In the genomic region with DNA sequence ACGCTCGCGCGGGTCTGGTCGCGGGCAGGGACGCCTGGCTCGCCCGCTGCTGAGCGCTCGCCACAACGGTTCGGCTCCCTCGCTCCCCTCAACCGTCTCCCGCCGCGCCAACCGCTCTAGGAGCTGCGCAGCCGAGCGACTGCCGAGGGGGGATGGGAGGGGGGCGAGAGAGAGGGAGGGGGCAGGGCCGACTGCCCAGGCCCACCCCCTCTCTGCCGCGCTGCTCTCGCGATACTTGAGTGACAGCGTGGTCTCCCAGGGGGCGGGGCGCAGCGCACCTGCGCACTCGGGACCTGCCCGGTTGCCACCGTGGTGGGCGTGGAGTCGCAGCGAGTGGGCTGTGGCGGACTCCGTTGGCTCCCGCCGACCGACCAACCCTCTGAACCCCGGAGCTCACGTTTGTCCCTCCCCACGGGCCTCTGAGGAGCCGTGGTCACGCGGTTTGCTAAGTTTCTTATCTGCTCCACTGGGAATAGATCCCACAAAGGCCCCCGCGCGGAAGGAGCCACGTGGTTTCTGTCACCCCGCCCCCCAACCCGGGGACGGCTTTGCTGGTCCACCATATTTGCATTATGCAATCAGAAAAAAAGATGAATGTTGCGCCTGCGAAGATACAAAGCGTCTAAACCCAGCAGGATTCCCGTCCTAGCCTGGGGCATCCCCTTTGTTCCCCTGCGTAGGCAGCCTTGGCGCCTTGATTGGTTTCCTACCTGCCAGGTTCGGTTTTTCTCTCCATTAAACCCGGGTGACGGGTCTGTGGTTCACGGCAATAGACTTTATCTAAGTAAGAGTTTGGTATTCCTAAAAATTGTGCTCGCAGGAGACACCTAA, we compare ENCODE assay signal across 8 mouse cellular contexts. TPM values are rescaled to one million over a fixed set of nuclear protein-coding genes. Genes with fewer than 3 reads are reported as not detected.
DNase-seq lines count a peak whose midpoint lies in the region; ATAC-seq and TF ChIP-seq lines count a peak whose summit lies in the region.

A gene (minus strand): TSS at position 469 of the 831 bp plus-strand sequence.
A gene (plus strand): TSS at position 567 of the 831 bp plus-strand sequence.

- H3K27me3 ChIP-seq in ES-Bruce4 (ENCODE audit: control insufficient read depth, insufficient read depth, low read length, poor library complexity, severe bottlenecking) = no peaks in the 10 kb centered on the region
- H3K27me3 ChIP-seq in forebrain, embryonic 13.5 days = no peaks in the 10 kb centered on the region
- no peaks in the 10 kb centered on the region for H3K27me3 ChIP-seq in liver, postnatal 0 days (ENCODE audit: insufficient read depth, low read length)
- no peaks in the 10 kb centered on the region for H3K27me3 ChIP-seq in neural tube, embryonic 14.5 days (ENCODE audit: control insufficient read depth, insufficient read depth, low read length)

- intact Hi-C loops in heart, postnatal 10 days (cut with DNase I) = loop anchor here (1.0 to 10.0 kb wide), 2 partner anchors 42 to 221 kb away; a partner anchor contains a TSS

- DNase-seq in heart, postnatal 10 days = peak; percentile 99
- peak; percentile 80 for DNase-seq in large intestine, adult 2 months (ENCODE audit: low read depth, low spot score)
- DNase-seq in liver, postnatal 0 days = peak; percentile 98
- peak; percentile 99 for DNase-seq in testis, postnatal 10 days (ENCODE audit: low spot score)

- peak; percentile 75 for TF ChIP-seq POLR2A in ES-Bruce4 (IDR thresholded peaks at IDR 0.05; ENCODE audit: insufficient read depth, low read length)

- no peaks in the 10 kb centered on the region for H3K9me3 ChIP-seq in ES-Bruce4 (replicated peaks; ENCODE audit: control insufficient read depth, insufficient read depth, low read length, poor library complexity, severe bottlenecking)
- no peaks in the 10 kb centered on the region for H3K9me3 ChIP-seq in forebrain, embryonic 13.5 days (replicated peaks)
- H3K9me3 ChIP-seq in liver, postnatal 0 days (ENCODE audit: low read length) = no peaks in the 10 kb centered on the region
- no peaks in the 10 kb centered on the region for H3K9me3 ChIP-seq in neural tube, embryonic 14.5 days (ENCODE audit: control insufficient read depth, low read length)

- H3K27ac ChIP-seq in ES-Bruce4 (ENCODE audit: insufficient read depth, low read length) = peak within 1 kb of the TSS; percentile 80
- H3K27ac ChIP-seq in forebrain, embryonic 13.5 days = peak within 1 kb of the TSS; percentile 100
- peak within 1 kb of the TSS; percentile 100 for H3K27ac ChIP-seq in liver, postnatal 0 days (ENCODE audit: low read depth)
- H3K27ac ChIP-seq in neural tube, embryonic 14.5 days (ENCODE audit: low read depth, low read length) = peak within 1 kb of the TSS; percentile 100

- peaks cover 3% of the 10 kb centered on the region; the same call in 1 of the 2 replicates for H3K36me3 ChIP-seq in ES-Bruce4 (ENCODE audit: control insufficient read depth, insufficient read depth, low read length, poor library complexity, severe bottlenecking)
- no peaks in the 10 kb centered on the region for H3K36me3 ChIP-seq in forebrain, embryonic 13.5 days (ENCODE audit: poor library complexity, severe bottlenecking)
- H3K36me3 ChIP-seq in liver, postnatal 0 days (replicated peaks; ENCODE audit: insufficient read depth, low read length) = no peaks in the 10 kb centered on the region
- no peaks in the 10 kb centered on the region for H3K36me3 ChIP-seq in neural tube, embryonic 14.5 days (ENCODE audit: control insufficient read depth, insufficient read depth, low read length)

- H3K4me1 ChIP-seq in ES-Bruce4 (ENCODE audit: control insufficient read depth, insufficient read depth, low read length) = peaks cover 2% of the 10 kb centered on the region
- H3K4me1 ChIP-seq in forebrain, embryonic 13.5 days = peaks cover 62% of the 10 kb centered on the region
- H3K4me1 ChIP-seq in liver, postnatal 0 days (ENCODE audit: insufficient read depth) = peaks cover 22% of the 10 kb centered on the region
- peaks cover 41% of the 10 kb centered on the region for H3K4me1 ChIP-seq in neural tube, embryonic 14.5 days (ENCODE audit: control insufficient read depth, insufficient read depth, low read length)

- WGBS in forebrain, embryonic 13.5 days = under 1% methylated on average over 68 of the region's 69 CpGs
- WGBS in large intestine, adult 2 months = under 1% methylated on average over 64 of the region's 69 CpGs
- WGBS in liver, postnatal 0 days (ENCODE audit: insufficient replicate concordance) = under 1% methylated on average over 56 of the region's 69 CpGs
- under 1% methylated on average over 44 of the region's 69 CpGs for WGBS in neural tube, embryonic 14.5 days

- no peak for TF ChIP-seq CTCF in ES-Bruce4 (IDR thresholded peaks at IDR 0.05; ENCODE audit: low read depth, low read length)
- TF ChIP-seq CTCF in liver, postnatal 0 days (IDR thresholded peaks at IDR 0.05; ENCODE audit: low read depth) = no peak

- TF ChIP-seq EP300 in ES-Bruce4 (IDR thresholded peaks at IDR 0.05; ENCODE audit: insufficient read depth, low read depth, low read length) = 0 out of 2 replicates have a peak, but pooled peaks have one; percentile 26
- TF ChIP-seq EP300 in liver, postnatal 0 days (IDR thresholded peaks at IDR 0.05; ENCODE audit: low read depth) = peak; percentile 63; the same call in 1 of the 2 replicates

- peak within 1 kb of the TSS; percentile 71 for H3K4me2 ChIP-seq in forebrain, embryonic 13.5 days
- H3K4me2 ChIP-seq in liver, postnatal 0 days (ENCODE audit: low read depth, low read length) = peak within 1 kb of the TSS; percentile 82
- H3K4me2 ChIP-seq in neural tube, embryonic 14.5 days (ENCODE audit: low read depth, low read length) = peak within 1 kb of the TSS; percentile 74

- peak within 1 kb of the TSS; percentile 86 for H3K4me3 ChIP-seq in ES-Bruce4 (ENCODE audit: low read depth, low read length)
- peak within 1 kb of the TSS; percentile 70 for H3K4me3 ChIP-seq in forebrain, embryonic 13.5 days
- H3K4me3 ChIP-seq in liver, postnatal 0 days (ENCODE audit: low read depth, low read length) = peak within 1 kb of the TSS; percentile 99
- H3K4me3 ChIP-seq in neural tube, embryonic 14.5 days (ENCODE audit: low read depth, low read length) = peak within 1 kb of the TSS; percentile 95

- ATAC-seq in cerebellum, adult (ENCODE audit: insufficient number of reproducible peaks, low FRiP score, low TSS enrichment) = peak; percentile 84
- ATAC-seq in forebrain, embryonic 13.5 days = peak; percentile 94
- peak; percentile 94 for ATAC-seq in liver, postnatal 0 days
- ATAC-seq in neural tube, embryonic 14.5 days (ENCODE audit: low read depth) = peak; percentile 94

- peak within 1 kb of the TSS; percentile 99 for H3K9ac ChIP-seq in ES-Bruce4 (ENCODE audit: low read depth, poor library complexity, severe bottlenecking)
- H3K9ac ChIP-seq in forebrain, embryonic 13.5 days = peak within 1 kb of the TSS; percentile 99
- peak within 1 kb of the TSS; percentile 100 for H3K9ac ChIP-seq in liver, postnatal 0 days (replicated peaks)
- peak within 1 kb of the TSS; percentile 100 for H3K9ac ChIP-seq in neural tube, embryonic 14.5 days (replicated peaks; ENCODE audit: low read depth, low read length)

RNA-seq across cellular contexts. Expression of the first gene that starts in this region (rescaled TPM):
- 121 and 135 TPM in 2 replicates for polyA plus RNA-seq in ES-Bruce4 (2011; ENCODE audit: insufficient read depth, insufficient read length, low read depth, missing spikeins)
- 242 and 248 TPM in 2 replicates for polyA plus RNA-seq in forebrain, embryonic 13.5 days (2015; fragmentation: Nextera tagmentation; extraction: Ambion mirVana)
- total RNA-seq in heart, postnatal 10 days (2021) = 10 to 100 TPM; 31.1 to 32.6 TPM
- 7.3 and 9.8 TPM in 2 replicates for polyA plus RNA-seq in large intestine, adult 2 months (2012; rRNA removed)
- polyA plus RNA-seq in liver, postnatal 0 days (2015; fragmentation: Nextera tagmentation; extraction: Ambion mirVana) = 12.1 and 12.4 TPM in 2 replicates
- 95.6 and 112 TPM in 2 replicates for polyA plus RNA-seq in neural tube, embryonic 14.5 days (2014; fragmentation: Nextera tagmentation; extraction: Ambion mirVana)

RNA-seq across cellular contexts. Expression of the second gene that starts in this region (rescaled TPM):
- polyA plus RNA-seq in ES-Bruce4 (2011; ENCODE audit: insufficient read depth, insufficient read length, low read depth, missing spikeins) = 0.79 and 1.3 TPM in 2 replicates
- 0.83 and 1.2 TPM in 2 replicates for polyA plus RNA-seq in forebrain, embryonic 13.5 days (2015; fragmentation: Nextera tagmentation; extraction: Ambion mirVana)
- total RNA-seq in heart, postnatal 10 days (2021) = 1 to 10 TPM; 2.7 to 2.9 TPM
- polyA plus RNA-seq in large intestine, adult 2 months (2012; rRNA removed) = 26.0 and 43.5 TPM in 2 replicates
- polyA plus RNA-seq in liver, postnatal 0 days (2015; fragmentation: Nextera tagmentation; extraction: Ambion mirVana) = 15.0 and 17.3 TPM in 2 replicates
- polyA plus RNA-seq in neural tube, embryonic 14.5 days (2014; fragmentation: Nextera tagmentation; extraction: Ambion mirVana) = 0.70 and 0.73 TPM in 2 replicates

Comparison
In these comparisons a context has a peak if more than half of its experiments do, and no peak if none do; other contexts are left out.
1. Peak in every context shown above with its lines: DNase-seq, ATAC-seq, H3K4me3 ChIP-seq and H3K27ac ChIP-seq.